Mouse (Mus musculus) 416B (cell line): ENCODE data around the gene Gm3543.
"Not testable (repeated sequence)": the region's sequence is repeated elsewhere in the genome, so short reads cannot be mapped to it uniquely, and the experiment has no call there.

ENCODE experiments used
- DNase-seq: peaks from one replicate; pipeline ENCODE4 v3.0.0; 2011; ENCODE audit warnings: low read depth

Gene Gm3543

GRCm38 (mm10) chr14:41983225-41983624, at the start of gene Gm3543:
Gene Gm3543, minus strand, starts transcription at chr14:41983325.
- not testable (repeated sequence) for DNase-seq

GRCm38 (mm10) chr14:41968596-41968995, 14.5 kb downstream of the Gm3543 start:
- DNase-seq: not testable (repeated sequence)

GRCm38 (mm10) chr14:41967827-41968226, 15.3 kb downstream of the Gm3543 start, which contains the start of gene Gm6401:
Gene Gm6401, minus strand, starts transcription at chr14:41967927.
- DNase-seq: not testable (repeated sequence)

- DNase-seq: not testable (repeated sequence)
These were observed 19.0 kb downstream of the Gm3543 start for GRCm38 (mm10) chr14:41964095-41964494.

GRCm38 (mm10) chr14:41943695-41944094, 39.4 kb downstream of the Gm3543 start, which contains the start of gene 1700024B05Rik:
Gene 1700024B05Rik, plus strand, starts transcription at chr14:41943995.
- DNase-seq: not testable (repeated sequence)
